Comparison of ENCODE assay signal across 8 mouse cellular contexts in genomic region chr5:142367085-142368081, GRCm38 (mm10). TPM values are rescaled to one million over a fixed set of nuclear protein-coding genes. Genes with fewer than 3 reads are reported as not detected.
DNase-seq lines count a peak whose midpoint lies in the region; ATAC-seq lines count a peak whose summit lies in the region.

No protein-coding gene starts in this region.

- peak; percentile 78 for ATAC-seq in megakaryocyte progenitor cell, adult 5-6 weeks (replicated peaks; ENCODE audit: poor library complexity)

- peak; percentile 99 for DNase-seq in adipocyte (ENCODE audit: low spot score)
- DNase-seq in embryo, embryonic 10 days (ENCODE audit: low spot score): peak; percentile 98
- peak; percentile 99 for DNase-seq in gastrocnemius, postnatal 10 days
- peak; percentile 98 for DNase-seq in induced T-regulatory cell, adult 2 months (ENCODE audit: low read depth)
- DNase-seq in left cerebral cortex, adult 9 months (ENCODE audit: low spot score in 2 of 2): peak; percentile 92 to 99
- peak; percentile 99 for DNase-seq in right cerebral cortex, postnatal 14 days
- DNase-seq in urinary bladder, postnatal 36 days (ENCODE audit: low spot score in 2 of 2): peak; percentile 99 to 100

RNA-seq across cellular contexts. Expression of gene Foxk1, which starts 33.9 kb away (rescaled TPM):
- total RNA-seq in gastrocnemius, postnatal 10 days (2021): 10 to 100 TPM; 17.5 to 19.1 TPM
- 14.1 and 18.1 TPM in 2 replicates for total RNA-seq in megakaryocyte progenitor cell, adult 5-6 weeks (2015)
- 8.4 and 8.5 TPM in 2 replicates for total RNA-seq in megakaryocyte progenitor cell, adult 5-6 weeks (2017)

Comparison
In these comparisons a context has a peak if more than half of its experiments do, and no peak if none do; other contexts are left out.
1. Peak in every context shown above with its lines: DNase-seq and ATAC-seq.